13 mouse cellular contexts compared by ENCODE assay signal in the genomic region with DNA sequence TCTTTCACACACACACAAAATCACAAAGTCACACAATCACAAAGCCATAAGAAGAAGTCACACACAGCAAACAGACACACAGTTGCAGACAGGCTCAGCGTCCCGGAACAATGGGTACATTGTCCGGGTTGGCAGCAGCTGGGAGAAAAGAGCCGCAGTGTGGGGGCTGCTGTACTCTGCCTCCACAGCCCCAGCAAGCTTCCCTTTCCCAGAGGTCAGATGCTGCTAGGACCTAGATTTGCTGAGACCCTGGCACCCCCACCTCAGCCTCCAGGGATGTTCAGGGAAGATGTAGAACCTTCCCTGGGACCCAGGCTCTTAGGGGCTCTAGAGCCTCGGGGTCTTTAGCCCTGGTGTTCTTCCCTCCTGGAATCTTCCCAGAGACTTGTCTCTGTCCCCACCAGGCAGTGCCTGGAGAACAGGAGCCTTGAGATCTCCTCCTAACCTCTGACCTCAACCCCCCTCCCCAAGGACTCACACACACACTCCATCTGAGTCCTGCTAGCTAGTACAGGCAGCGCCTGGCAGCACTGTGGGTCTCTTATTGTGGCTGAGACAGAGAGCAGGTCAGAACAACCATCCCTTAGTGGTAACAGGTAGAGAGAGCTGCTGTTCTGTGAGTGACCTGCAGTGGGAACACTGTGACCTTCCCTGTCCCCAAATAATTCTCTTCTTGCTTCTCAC. TPM values are rescaled to one million over a fixed set of nuclear protein-coding genes. Genes with fewer than 3 reads are reported as not detected.
DNase-seq lines count a peak whose midpoint lies in the region; ATAC-seq and TF ChIP-seq lines count a peak whose summit lies in the region.
"Had no signal": no experiment of that assay in that cellular context is flagged by ENCODE, and none has a peak within 500 bp of the region (broad histone marks: within the 10 kb centered on the region; RNA-seq: fewer than 3 reads in every experiment).

No protein-coding gene starts in this region.

- peak overlapping the region; percentile 20; the same call in 1 of the 2 replicates for H3K9ac ChIP-seq in forebrain, embryonic 11.5 days (ENCODE audit: low read length)
- H3K9ac ChIP-seq in forebrain, postnatal 0 days, result no peak overlapping the region
- no peak overlapping the region for H3K9ac ChIP-seq in ES-E14 (ENCODE audit: insufficient read depth, low read depth, low read length, poor library complexity, severe bottlenecking)
- H3K9ac ChIP-seq in forebrain, embryonic 13.5 days, result peak overlapping the region; percentile 27; the same call in 1 of the 2 replicates
- peak overlapping the region; percentile 37 for H3K9ac ChIP-seq in midbrain, embryonic 12.5 days (replicated peaks)

- peak; percentile 62 for DNase-seq in forebrain, embryonic 11.5 days (ENCODE audit: low spot score)
- no peak for DNase-seq in forebrain, postnatal 0 days
- no peak for DNase-seq in ES-E14 (ENCODE audit: low read depth, low spot score)
- DNase-seq in adrenal gland, postnatal 10 days, result no peak
- DNase-seq in kidney, postnatal 10 days, result no peak
- no peak for DNase-seq in spleen, postnatal 14 days (ENCODE audit: low spot score in 2 of 2)
- DNase-seq: adrenal gland, postnatal 14 days; cerebellum, adult 9-10 months; right cerebral cortex, adult 18-20 months had no signal

- ATAC-seq in forebrain, embryonic 11.5 days (replicated peaks; ENCODE audit: low FRiP score), result no peak
- no peak for ATAC-seq in forebrain, postnatal 0 days
- no peak for ATAC-seq in forebrain, embryonic 13.5 days
- peak; percentile 19; the same call in 1 of the 2 replicates for ATAC-seq in midbrain, embryonic 12.5 days (ENCODE audit: low FRiP score, low read depth)

- no peak for TF ChIP-seq CTCF in forebrain, postnatal 0 days (IDR thresholded peaks at IDR 0.05; ENCODE audit: low read depth)

- H3K4me1 ChIP-seq in forebrain, embryonic 11.5 days (replicated peaks; ENCODE audit: control insufficient read depth, insufficient read depth, low read length), result peaks cover 19% of the 10 kb centered on the region
- no peaks in the 10 kb centered on the region for H3K4me1 ChIP-seq in forebrain, postnatal 0 days (ENCODE audit: insufficient read depth)
- H3K4me1 ChIP-seq in ES-E14 (ENCODE audit: control insufficient read depth in 2 of 2, insufficient read depth in 2 of 2, low read length in 2 of 2, poor library complexity in 1 of 2), result peaks cover 6 to 22% of the 10 kb centered on the region in 2 experiments
- peaks cover 46% of the 10 kb centered on the region for H3K4me1 ChIP-seq in forebrain, embryonic 13.5 days
- peaks cover 56% of the 10 kb centered on the region for H3K4me1 ChIP-seq in midbrain, embryonic 12.5 days

- no peaks in the 10 kb centered on the region; the same call in 1 of the 2 replicates for H3K27me3 ChIP-seq in forebrain, embryonic 11.5 days (ENCODE audit: control insufficient read depth, insufficient read depth, low read length)
- no peaks in the 10 kb centered on the region for H3K27me3 ChIP-seq in forebrain, postnatal 0 days (ENCODE audit: insufficient read depth, low read length)
- no peaks in the 10 kb centered on the region for H3K27me3 ChIP-seq in forebrain, embryonic 13.5 days
- H3K27me3 ChIP-seq in midbrain, embryonic 12.5 days, result no peaks in the 10 kb centered on the region

- H3K4me2 ChIP-seq in forebrain, embryonic 11.5 days (ENCODE audit: low read depth, low read length, severe bottlenecking), result no peak overlapping the region
- no peak overlapping the region for H3K4me2 ChIP-seq in forebrain, postnatal 0 days (ENCODE audit: low read depth)
- H3K4me2 ChIP-seq in forebrain, embryonic 13.5 days, result no peak overlapping the region
- H3K4me2 ChIP-seq in midbrain, embryonic 12.5 days (replicated peaks), result peak overlapping the region; percentile 12; the same call in 1 of the 2 replicates

- in situ Hi-C loops in ES-E14 (cut with MboI; ENCODE audit: low sequenced_read_pairs in 2 of 2, unreplicated experiment in 2 of 2), result no loop called here

- no peaks in the 10 kb centered on the region for H3K9me3 ChIP-seq in forebrain, embryonic 11.5 days (ENCODE audit: control insufficient read depth, low read length)
- H3K9me3 ChIP-seq in forebrain, postnatal 0 days (ENCODE audit: low read length), result no peaks in the 10 kb centered on the region
- no peaks in the 10 kb centered on the region for H3K9me3 ChIP-seq in ES-E14 (ENCODE audit: control insufficient read depth, insufficient read depth, low read depth, low read length)
- H3K9me3 ChIP-seq in forebrain, embryonic 13.5 days (replicated peaks), result no peaks in the 10 kb centered on the region
- no peaks in the 10 kb centered on the region for H3K9me3 ChIP-seq in midbrain, embryonic 12.5 days

- 16% methylated on average over 6 of the region's 6 CpGs for WGBS in forebrain, embryonic 11.5 days
- WGBS in forebrain, postnatal 0 days, result 21% methylated on average over 6 of the region's 6 CpGs
- WGBS in forebrain, embryonic 13.5 days, result 13% methylated on average over 6 of the region's 6 CpGs
- WGBS in midbrain, embryonic 12.5 days, result 9% methylated on average over 6 of the region's 6 CpGs

- H3K27ac ChIP-seq in forebrain, embryonic 11.5 days (ENCODE audit: low read depth, low read length), result no peak overlapping the region
- H3K27ac ChIP-seq in forebrain, postnatal 0 days (ENCODE audit: low read depth, low read length), result no peak overlapping the region
- H3K27ac ChIP-seq in ES-E14 (ENCODE audit: insufficient read depth, low read depth, low read length, poor library complexity, severe bottlenecking), result no peak overlapping the region
- no peak overlapping the region for H3K27ac ChIP-seq in forebrain, embryonic 13.5 days
- H3K27ac ChIP-seq in midbrain, embryonic 12.5 days (replicated peaks), result peak overlapping the region; percentile 67

- H3K4me3 ChIP-seq in forebrain, embryonic 11.5 days (ENCODE audit: low read depth, low read length), result no peak overlapping the region
- no peak overlapping the region for H3K4me3 ChIP-seq in forebrain, postnatal 0 days (ENCODE audit: low read depth, low read length)
- H3K4me3 ChIP-seq in ES-E14 (ENCODE audit: insufficient read depth in 1 of 2, low read depth in 1 of 2, low read length in 2 of 2, poor library complexity in 1 of 2, severe bottlenecking in 1 of 2), result no peak overlapping the region
- H3K4me3 ChIP-seq in forebrain, embryonic 13.5 days, result no peak overlapping the region
- H3K4me3 ChIP-seq in midbrain, embryonic 12.5 days, result no peak overlapping the region

- H3K36me3 ChIP-seq in forebrain, embryonic 11.5 days (ENCODE audit: control insufficient read depth, insufficient read depth, low read length), result 0 out of 2 replicates have a peak, but pooled peaks cover 3% of the 10 kb centered on the region
- peaks cover 1% of the 10 kb centered on the region for H3K36me3 ChIP-seq in forebrain, postnatal 0 days (ENCODE audit: insufficient read depth)
- H3K36me3 ChIP-seq in ES-E14 (ENCODE audit: control insufficient read depth, insufficient read depth, low read length, poor library complexity, severe bottlenecking), result peaks cover 11% of the 10 kb centered on the region
- peaks cover 18% of the 10 kb centered on the region for H3K36me3 ChIP-seq in forebrain, embryonic 13.5 days (ENCODE audit: poor library complexity, severe bottlenecking)
- H3K36me3 ChIP-seq in midbrain, embryonic 12.5 days, result peaks cover 16% of the 10 kb centered on the region

RNA-seq across cellular contexts. Expression of a gene that starts 1.8 kb away (rescaled TPM):
- 1,728 and 1,922 TPM in 2 replicates for polyA plus RNA-seq in forebrain, embryonic 11.5 days (2014; fragmentation: Nextera tagmentation; extraction: Ambion mirVana)
- total RNA-seq in forebrain, postnatal 0 days (2014; rRNA removed), result 1,946 and 1,960 TPM in 2 replicates
- 2,276 and 2,298 TPM in 2 replicates for polyA plus RNA-seq in forebrain, postnatal 0 days (2015; fragmentation: Nextera tagmentation; extraction: Ambion mirVana)
- 175 and 233 TPM in 2 replicates for total RNA-seq in ES-E14 (2012; rRNA removed)
- polyA plus RNA-seq in forebrain, embryonic 13.5 days (2015; fragmentation: Nextera tagmentation; extraction: Ambion mirVana), result 1,756 and 1,774 TPM in 2 replicates
- 2,082 and 2,101 TPM in 2 replicates for polyA plus RNA-seq in midbrain, embryonic 12.5 days (2016; fragmentation: Nextera tagmentation; extraction: Ambion mirVana)
- total RNA-seq in adrenal gland, postnatal 10 days (2021), result 10 to 100 TPM; 75.3 to 85.9 TPM

RNA-seq across cellular contexts. Expression of a gene that starts 20.6 kb away (rescaled TPM):
- not detected in 2 replicates for polyA plus RNA-seq in forebrain, embryonic 11.5 days (2014; fragmentation: Nextera tagmentation; extraction: Ambion mirVana)
- 1.8 TPM in 1 of 2 replicates, not detected in the other for total RNA-seq in forebrain, postnatal 0 days (2014; rRNA removed)
- polyA plus RNA-seq in forebrain, postnatal 0 days (2015; fragmentation: Nextera tagmentation; extraction: Ambion mirVana), result 1.7 and 2.6 TPM in 2 replicates
- not detected in 2 replicates for total RNA-seq in ES-E14 (2012; rRNA removed)
- not detected in 2 replicates for polyA plus RNA-seq in forebrain, embryonic 13.5 days (2015; fragmentation: Nextera tagmentation; extraction: Ambion mirVana)
- not detected in 2 replicates for polyA plus RNA-seq in midbrain, embryonic 12.5 days (2016; fragmentation: Nextera tagmentation; extraction: Ambion mirVana)
- not detected for total RNA-seq in adrenal gland, postnatal 10 days (2021)
- total RNA-seq: adrenal gland, postnatal 14 days; hematopoietic stem cell, adult 5-6 weeks had no signal
- polyA plus RNA-seq: stomach, embryonic 14.5 days had no signal

RNA-seq across cellular contexts. Expression of a gene that starts 20.7 kb away (rescaled TPM):
- not detected in 2 replicates for polyA plus RNA-seq in forebrain, embryonic 11.5 days (2014; fragmentation: Nextera tagmentation; extraction: Ambion mirVana)
- 0.24 and 0.46 TPM in 2 replicates for total RNA-seq in forebrain, postnatal 0 days (2014; rRNA removed)
- polyA plus RNA-seq in forebrain, postnatal 0 days (2015; fragmentation: Nextera tagmentation; extraction: Ambion mirVana), result 0.62 and 0.98 TPM in 2 replicates
- 0.16 TPM in 1 of 2 replicates, not detected in the other for total RNA-seq in ES-E14 (2012; rRNA removed)
- polyA plus RNA-seq in forebrain, embryonic 13.5 days (2015; fragmentation: Nextera tagmentation; extraction: Ambion mirVana), result not detected in 2 replicates
- polyA plus RNA-seq in midbrain, embryonic 12.5 days (2016; fragmentation: Nextera tagmentation; extraction: Ambion mirVana), result not detected in 2 replicates
- not detected for total RNA-seq in adrenal gland, postnatal 10 days (2021)
- total RNA-seq: adrenal gland, postnatal 14 days; hematopoietic stem cell, adult 5-6 weeks had no signal
- polyA plus RNA-seq: stomach, embryonic 14.5 days had no signal

RNA-seq across cellular contexts. Expression of a gene that starts 31.0 kb away (rescaled TPM):
- 262 and 282 TPM in 2 replicates for polyA plus RNA-seq in forebrain, embryonic 11.5 days (2014; fragmentation: Nextera tagmentation; extraction: Ambion mirVana)
- 25.6 and 30.8 TPM in 2 replicates for total RNA-seq in forebrain, postnatal 0 days (2014; rRNA removed)
- 47.3 and 50.7 TPM in 2 replicates for polyA plus RNA-seq in forebrain, postnatal 0 days (2015; fragmentation: Nextera tagmentation; extraction: Ambion mirVana)
- 96.0 and 102 TPM in 2 replicates for total RNA-seq in ES-E14 (2012; rRNA removed)
- polyA plus RNA-seq in forebrain, embryonic 13.5 days (2015; fragmentation: Nextera tagmentation; extraction: Ambion mirVana), result 189 and 191 TPM in 2 replicates
- polyA plus RNA-seq in midbrain, embryonic 12.5 days (2016; fragmentation: Nextera tagmentation; extraction: Ambion mirVana), result 188 and 190 TPM in 2 replicates
- 10 to 100 TPM; 54.5 to 59.1 TPM for total RNA-seq in adrenal gland, postnatal 10 days (2021)

RNA-seq across cellular contexts. Expression of a gene that starts 50.2 kb away (rescaled TPM):
- polyA plus RNA-seq in forebrain, embryonic 11.5 days (2014; fragmentation: Nextera tagmentation; extraction: Ambion mirVana), result 24.9 and 25.3 TPM in 2 replicates
- 57.0 and 61.6 TPM in 2 replicates for total RNA-seq in forebrain, postnatal 0 days (2014; rRNA removed)
- 25.6 and 28.4 TPM in 2 replicates for polyA plus RNA-seq in forebrain, postnatal 0 days (2015; fragmentation: Nextera tagmentation; extraction: Ambion mirVana)
- total RNA-seq in ES-E14 (2012; rRNA removed), result 28.9 and 33.3 TPM in 2 replicates
- 32.8 and 33.6 TPM in 2 replicates for polyA plus RNA-seq in forebrain, embryonic 13.5 days (2015; fragmentation: Nextera tagmentation; extraction: Ambion mirVana)
- polyA plus RNA-seq in midbrain, embryonic 12.5 days (2016; fragmentation: Nextera tagmentation; extraction: Ambion mirVana), result 31.9 and 33.7 TPM in 2 replicates
- 10 to 100 TPM; 41.3 to 45.7 TPM for total RNA-seq in adrenal gland, postnatal 10 days (2021)

Comparison
In these comparisons a context has a peak if more than half of its experiments do, and no peak if none do; other contexts are left out.
1. H3K9ac ChIP-seq: peak in forebrain, embryonic 11.5 days (single experiment), forebrain, embryonic 13.5 days (single experiment) and midbrain, embryonic 12.5 days (single experiment); none in forebrain, postnatal 0 days (single experiment) and ES-E14 (single experiment).